Mouse (Mus musculus) olfactory bulb, adult 2 months (tissue): ENCODE measurements around the gene Camta1. TPM values are rescaled to one million over a fixed set of nuclear protein-coding genes. Genes with fewer than 3 reads are reported as not detected.

ENCODE experiments used
- H3K27ac ChIP-seq: fragments of 200-500 bp; 2 replicates; pipeline ENCODE4 v1.5.1; 2012; ENCODE audit warnings: low read depth, low read length; ENCODE audit not compliant: insufficient read depth
- H3K4me1 ChIP-seq: fragments of 200-500 bp; 2 replicates; pipeline ENCODE4 v1.6.1; 2012; ENCODE audit warnings: low read length; ENCODE audit not compliant: control insufficient read depth, insufficient read depth
- H3K4me3 ChIP-seq: fragments of 200-500 bp; 2 replicates; pipeline ENCODE4 v1.5.1; 2012; ENCODE audit warnings: mild to moderate bottlenecking, low read depth, low read length, moderate library complexity; ENCODE audit not compliant: insufficient read depth
- CTCF ChIP-seq: fragments of 200-500 bp; IDR thresholded peaks from 2 replicates; pipeline ENCODE4 v1.5.1; 2012; ENCODE audit warnings: low read depth, mild to moderate bottlenecking, low read length, moderate library complexity; ENCODE audit not compliant: insufficient read depth
- POLR2A ChIP-seq: fragments of 200-500 bp; IDR thresholded peaks from 2 replicates; pipeline ENCODE4 v1.6.1; 2012; ENCODE audit warnings: mild to moderate bottlenecking, low read depth, low read length, moderate library complexity; ENCODE audit not compliant: insufficient read depth
- WGBS: fragments of 180-500 bp; shearing (Covaris S2); methylation state at CpG from one replicate; pipeline ENCODE4 v1.1.7; 2018; 5-methylcytosine and 5-hydroxymethylcytosine counted together
- polyA plus RNA-seq: library from polyadenylated mRNA; stranded (reverse); fragments of >200 nt; gene quantifications from 2 replicates; pipeline ENCODE4 v1.2.4, GENCODE M21; 2012; ENCODE audit warnings: low replicate concordance; ENCODE audit not compliant: missing spikeins, insufficient read depth, insufficient read length

Camta1 gene
- polyA plus RNA-seq, 1 experiment: 363 TPM

DNA sequence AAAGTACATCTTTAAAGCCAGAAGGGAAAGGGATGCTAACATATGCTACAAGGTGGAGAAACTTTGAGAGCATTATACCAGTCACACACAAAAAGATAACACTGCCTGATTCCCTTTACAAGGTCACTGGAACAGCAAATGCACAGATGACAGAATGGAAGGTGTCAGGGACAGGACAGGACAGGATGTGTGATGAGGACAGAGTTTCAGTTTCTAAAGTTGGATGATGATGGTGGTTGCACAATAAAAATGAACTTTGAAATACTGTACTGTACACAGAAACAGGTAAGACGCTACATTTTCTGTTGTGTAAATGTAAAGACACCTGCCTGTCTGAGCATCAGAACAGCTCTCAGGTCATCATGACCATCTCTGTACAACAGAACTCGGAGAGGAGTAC lies 57.5 kb downstream of the Camta1 start:
- no peak for TF ChIP-seq CTCF
- no peak for TF ChIP-seq POLR2A
- WGBS: 97% methylated on average over 2 of the region's 2 CpGs
- H3K27ac ChIP-seq: no peak overlapping the region
- no peaks in the 10 kb centered on the region for H3K4me1 ChIP-seq
- no peak overlapping the region for H3K4me3 ChIP-seq

DNA sequence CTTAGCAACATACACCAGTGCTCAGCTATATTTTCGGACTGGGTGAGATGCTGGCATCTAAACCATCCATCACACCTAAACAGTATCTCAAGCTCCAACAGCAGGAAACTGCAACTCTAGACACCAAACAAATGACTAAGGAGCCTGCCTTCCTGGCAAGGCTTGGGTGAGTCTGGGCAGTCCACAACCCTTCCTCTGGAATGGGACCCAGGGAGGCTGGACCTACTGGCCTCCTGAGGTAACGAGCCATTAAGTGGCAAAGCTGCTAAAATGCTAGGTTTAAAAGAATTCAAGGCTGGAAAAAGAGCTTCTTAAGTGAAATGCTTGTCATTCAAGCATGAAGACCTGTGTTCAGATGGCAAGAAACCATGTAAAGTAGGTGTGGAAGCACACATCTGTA lies 63.0 kb downstream of the Camta1 start:
- Histone ChIP-seq H3K27ac (no peak overlapping the region), H3K4me1 (no peaks in the 10 kb centered on the region), H3K4me3 (no peak overlapping the region)
- TF ChIP-seq CTCF (no peak), POLR2A (no peak)
- WGBS: 80% methylated on average over 2 of the region's 2 CpGs

DNA sequence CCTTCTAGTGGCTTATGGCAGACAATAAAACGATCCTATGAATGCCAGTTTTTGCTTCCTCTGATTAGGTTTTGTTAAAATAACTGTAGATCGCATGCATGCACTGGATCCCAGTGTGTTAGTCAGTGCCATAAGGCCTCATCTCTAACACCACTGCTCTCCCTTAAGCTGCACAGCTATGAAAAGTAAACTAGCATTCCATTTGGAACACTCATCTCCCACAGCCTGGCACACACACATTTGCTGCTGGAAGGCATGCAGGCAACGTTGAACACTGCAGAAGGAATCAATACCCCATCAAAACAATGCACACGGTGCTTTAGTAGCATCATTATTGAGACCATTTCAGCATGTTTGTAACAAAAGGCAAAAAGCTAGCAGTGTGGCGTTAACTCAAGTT lies 68.0 kb downstream of the Camta1 start:
- WGBS: 77% methylated on average over 5 of the region's 5 CpGs
- Histone ChIP-seq H3K4me3 (no peak overlapping the region), H3K4me1 (no peaks in the 10 kb centered on the region), H3K27ac (no peak overlapping the region)
- TF ChIP-seq POLR2A (no peak), CTCF (no peak)

DNA sequence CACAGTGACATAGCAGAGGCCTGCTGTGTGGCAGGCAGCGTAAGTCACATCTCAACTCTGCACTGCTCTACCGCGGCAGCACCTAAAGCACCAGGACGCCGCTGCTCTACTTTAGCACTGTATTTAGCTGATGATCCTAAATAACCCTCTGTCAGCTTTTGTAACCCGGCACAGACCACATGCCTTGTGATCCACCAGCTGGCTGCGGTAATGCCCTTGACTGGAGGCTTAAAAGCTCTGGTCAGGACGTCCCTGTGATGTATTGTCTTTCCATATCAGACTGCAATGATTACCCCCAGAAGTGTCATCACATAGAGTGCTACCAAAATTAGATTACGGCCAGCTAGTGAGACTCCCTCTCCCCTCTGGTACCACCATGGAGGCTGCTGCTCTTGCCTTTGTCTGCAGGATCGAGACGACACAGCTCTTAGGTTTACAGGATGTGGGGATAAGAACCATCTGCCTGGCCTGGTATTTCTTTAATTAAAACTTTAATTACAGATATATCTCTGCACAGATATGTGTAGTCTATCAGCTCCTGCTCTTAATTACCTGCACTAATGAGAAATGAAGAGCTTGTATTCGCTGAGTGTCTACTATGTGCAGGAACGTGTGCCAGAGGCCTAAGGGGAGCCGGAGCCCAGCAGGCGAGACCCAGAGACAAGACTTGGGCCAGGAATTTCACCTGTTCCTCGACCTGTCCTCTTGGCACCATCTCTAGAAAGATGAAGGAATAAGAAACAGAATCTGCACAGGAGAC lies 74.5 kb downstream of the Camta1 start:
- H3K4me3 ChIP-seq: no peak overlapping the region
- TF ChIP-seq POLR2A (no peak), CTCF (no peak)
- no peak overlapping the region for H3K27ac ChIP-seq
- peaks cover 8% of the 10 kb centered on the region; the same call in 1 of the 2 replicates for H3K4me1 ChIP-seq
- 81% methylated on average over 16 of the region's 16 CpGs for WGBS

DNA sequence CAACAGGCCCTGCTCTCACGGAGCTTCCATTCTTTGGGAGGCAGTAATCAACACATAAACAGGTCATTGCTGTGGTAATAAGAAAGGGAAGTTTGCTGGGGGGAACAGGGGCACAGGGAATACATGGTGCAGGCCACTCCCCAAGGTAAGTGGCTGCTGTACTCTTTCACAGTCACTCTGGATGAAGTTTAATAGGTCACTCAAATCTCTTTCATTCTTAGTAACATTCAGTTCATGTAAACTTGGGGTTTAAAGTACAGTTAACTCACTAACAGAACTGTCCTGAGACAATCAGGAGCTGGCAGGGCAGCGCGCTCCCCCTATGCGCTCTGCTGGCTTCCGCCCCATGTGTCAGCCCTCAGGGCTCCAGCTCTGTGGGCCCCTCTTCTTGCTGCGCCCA lies 81.2 kb downstream of the Camta1 start:
- Histone ChIP-seq H3K4me1 (no peaks in the 10 kb centered on the region; the same call in 1 of the 2 replicates), H3K27ac (no peak overlapping the region), H3K4me3 (no peak overlapping the region)
- TF ChIP-seq CTCF: no peak
- TF ChIP-seq POLR2A: no peak
- WGBS: 90% methylated on average over 6 of the region's 6 CpGs

DNA sequence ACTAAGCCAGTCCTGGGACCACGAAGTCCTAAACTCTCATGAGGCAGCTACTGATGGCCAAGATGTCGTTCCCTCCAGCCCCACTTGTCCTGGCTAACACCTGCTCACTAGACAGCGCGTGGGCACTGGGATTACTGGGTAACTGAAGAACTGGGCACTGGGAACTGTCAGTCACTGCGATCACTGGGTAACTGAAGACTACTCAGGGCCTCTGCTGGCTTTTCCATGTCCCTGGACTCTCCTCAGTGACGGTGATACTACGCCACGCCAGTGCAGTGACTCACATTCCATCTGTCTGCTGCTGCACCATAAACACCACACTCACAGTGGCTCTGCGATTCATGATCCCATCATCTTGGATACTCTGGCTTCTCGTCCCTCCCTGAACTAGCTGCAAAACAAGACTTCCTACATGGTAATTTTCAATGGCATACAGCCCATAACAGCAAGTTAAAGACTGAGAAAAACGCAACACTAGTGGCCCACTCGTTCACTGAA lies 81.7 kb downstream of the Camta1 start:
- TF ChIP-seq CTCF (no peak), POLR2A (no peak)
- Histone ChIP-seq H3K4me3 (no peak overlapping the region), H3K4me1 (peaks cover 1% of the 10 kb centered on the region), H3K27ac (no peak overlapping the region)
- 70% methylated on average over 12 of the region's 12 CpGs for WGBS

DNA sequence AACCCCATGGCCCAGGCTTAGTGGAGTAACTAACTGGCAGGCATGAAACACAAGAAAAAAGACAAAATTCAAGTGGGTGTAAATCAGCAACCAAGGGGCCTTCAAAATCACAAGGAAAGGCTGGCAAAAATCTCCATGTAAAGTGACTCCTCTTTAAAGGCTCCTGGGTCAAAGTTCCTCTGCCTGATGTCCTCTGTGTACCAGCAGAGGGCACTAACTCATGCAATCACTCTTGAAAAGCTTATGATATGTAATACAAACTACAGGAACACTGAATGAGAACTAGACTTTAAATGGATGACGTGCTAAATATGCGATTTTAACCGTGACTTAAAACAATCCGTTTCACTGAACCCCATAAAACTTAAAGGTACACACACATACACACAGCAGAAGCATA lies 83.2 kb downstream of the Camta1 start:
- no peak overlapping the region for H3K4me3 ChIP-seq
- TF ChIP-seq CTCF (no peak), POLR2A (no peak)
- 83% methylated on average over 4 of the region's 4 CpGs for WGBS
- H3K27ac ChIP-seq: no peak overlapping the region
- H3K4me1 ChIP-seq: peaks cover 10% of the 10 kb centered on the region

DNA sequence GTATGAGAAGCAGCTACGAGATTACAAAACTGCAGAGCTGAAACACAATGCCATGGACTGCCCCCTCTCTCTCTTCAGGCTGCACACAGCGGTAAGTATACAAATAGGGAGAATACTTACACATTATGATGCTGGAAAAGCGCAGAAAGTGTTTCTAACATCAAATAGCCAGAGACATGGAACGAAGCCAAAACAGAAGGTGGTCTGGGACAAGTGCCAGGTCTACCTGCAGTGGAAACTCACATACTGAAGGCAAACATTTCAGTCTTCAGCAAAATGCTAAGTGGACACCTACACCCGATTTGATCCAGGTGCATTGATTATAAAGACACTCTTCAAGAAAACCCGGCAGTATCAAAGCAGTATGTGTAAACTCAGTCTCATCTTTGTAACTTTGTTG lies 84.2 kb downstream of the Camta1 start:
- 86% methylated on average over 6 of the region's 6 CpGs for WGBS
- no peak overlapping the region for H3K4me3 ChIP-seq
- peaks cover 15% of the 10 kb centered on the region for H3K4me1 ChIP-seq
- no peak overlapping the region for H3K27ac ChIP-seq
- no peak for TF ChIP-seq POLR2A
- TF ChIP-seq CTCF: no peak

DNA sequence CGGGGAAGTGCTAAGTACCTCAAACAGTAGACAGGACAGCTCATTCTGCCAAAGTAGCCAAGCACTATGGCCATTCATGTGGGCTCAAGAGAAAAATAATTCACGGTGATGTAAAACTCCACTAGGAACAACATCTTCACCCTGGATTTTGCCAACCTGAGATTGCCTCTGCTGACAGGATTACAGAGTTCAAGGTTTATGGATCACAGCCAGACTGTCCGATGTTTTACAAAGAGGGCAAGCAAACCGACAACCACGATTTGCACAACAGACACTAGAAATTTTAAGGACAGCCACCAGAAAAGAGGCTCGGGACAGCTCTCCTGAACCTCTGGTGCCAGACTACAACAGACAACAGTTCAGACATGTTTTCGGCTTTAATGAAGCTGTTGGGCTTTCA lies 86.2 kb downstream of the Camta1 start:
- WGBS: 72% methylated on average over 7 of the region's 7 CpGs
- TF ChIP-seq POLR2A (no peak), CTCF (no peak)
- H3K4me3 ChIP-seq: no peak overlapping the region
- peaks cover 26% of the 10 kb centered on the region for H3K4me1 ChIP-seq
- no peak overlapping the region for H3K27ac ChIP-seq
